Mouse (Mus musculus): ENCODE results near the gene Cga.
A peak's percentile ranks its signal among the peaks of the same experiment; 100 is the strongest.

The Cga gene

GRCm38 (mm10) chr4:34893479-34893878 is at the start of gene Cga:
Cga (plus strand) TSS chr4:34893779.
- no peak for DNase-seq (ENCODE audit: extremely low read depth, low read depth)

GRCm38 (mm10) chr4:34843839-34844238 is 49.7 kb upstream of the Cga start:
- peak; percentile 6 for DNase-seq (ENCODE audit: extremely low read depth, low read depth)

GRCm38 (mm10) chr4:34847679-34848309 is 45.8 kb upstream of the Cga start:
- DNase-seq (ENCODE audit: extremely low read depth, low read depth), result no peak

GRCm38 (mm10) chr4:34850156-34850555 is 43.4 kb upstream of the Cga start:
- DNase-seq (ENCODE audit: extremely low read depth, low read depth), result no peak

- no peak for DNase-seq (ENCODE audit: extremely low read depth, low read depth)
Measured at GRCm38 (mm10) chr4:34852051-34852450, 41.5 kb upstream of the Cga start.

GRCm38 (mm10) chr4:34855966-34856365 is 37.6 kb upstream of the Cga start:
- DNase-seq (ENCODE audit: extremely low read depth, low read depth), result no peak

GRCm38 (mm10) chr4:34858903-34859302 is 34.7 kb upstream of the Cga start:
- DNase-seq (ENCODE audit: extremely low read depth, low read depth), result no peak

- no peak for DNase-seq (ENCODE audit: extremely low read depth, low read depth)
Measured at GRCm38 (mm10) chr4:34859416-34859815, 34.2 kb upstream of the Cga start.

GRCm38 (mm10) chr4:34861438-34861837 is 32.1 kb upstream of the Cga start:
- DNase-seq (ENCODE audit: extremely low read depth, low read depth), result no peak

- DNase-seq (ENCODE audit: extremely low read depth, low read depth), result no peak
Measured at GRCm38 (mm10) chr4:34869813-34870212, 23.8 kb upstream of the Cga start.

- DNase-seq (ENCODE audit: extremely low read depth, low read depth), result no peak
Measured at GRCm38 (mm10) chr4:34872896-34873495, 20.6 kb upstream of the Cga start.

GRCm38 (mm10) chr4:34874234-34874633 is 19.3 kb upstream of the Cga start:
- peak; percentile 22 for DNase-seq (ENCODE audit: extremely low read depth, low read depth)

GRCm38 (mm10) chr4:34880921-34881650 is 12.5 kb upstream of the Cga start:
- DNase-seq (ENCODE audit: extremely low read depth, low read depth), result no peak

GRCm38 (mm10) chr4:34881851-34882250 is 11.7 kb upstream of the Cga start:
- no peak for DNase-seq (ENCODE audit: extremely low read depth, low read depth)

- peak; percentile 9 for DNase-seq (ENCODE audit: extremely low read depth, low read depth)
Measured at GRCm38 (mm10) chr4:34882291-34882769, 11.2 kb upstream of the Cga start.

GRCm38 (mm10) chr4:34882818-34883217 is 10.8 kb upstream of the Cga start, which contains the start of gene Zfp292:
Zfp292 (minus strand) TSS chr4:34882960.
- peak; percentile 68 for DNase-seq (ENCODE audit: extremely low read depth, low read depth)

- peak; percentile 18 for DNase-seq (ENCODE audit: extremely low read depth, low read depth)
Measured at GRCm38 (mm10) chr4:34883366-34884029, 10.1 kb upstream of the Cga start.

- peak; percentile 34 for DNase-seq (ENCODE audit: extremely low read depth, low read depth)
Measured at GRCm38 (mm10) chr4:34885631-34886351, 7.8 kb upstream of the Cga start.

GRCm38 (mm10) chr4:34886490-34887111 is 7.0 kb upstream of the Cga start:
- peak; percentile 80 for DNase-seq (ENCODE audit: extremely low read depth, low read depth)

- DNase-seq (ENCODE audit: extremely low read depth, low read depth), result peak; percentile 14
Measured at GRCm38 (mm10) chr4:34887295-34887694, 6.3 kb upstream of the Cga start.
